Mouse (Mus musculus) ES-E14 (cell line): ENCODE results near the gene Rcbtb2. TPM values are rescaled to one million over a fixed set of nuclear protein-coding genes. Genes with fewer than 3 reads are reported as not detected.

Experiments
- DNase-seq: peaks from one replicate; pipeline ENCODE4 v3.0.0-alpha.2; 2013; ENCODE audit warnings: low read depth, low spot score
- H3K27ac ChIP-seq: 2 replicates; pipeline ENCODE4 v1.5.1; 2012; ENCODE audit warnings: low read depth, mild to moderate bottlenecking, low read length, moderate library complexity, mixed read lengths; ENCODE audit not compliant: poor library complexity, insufficient read depth, severe bottlenecking
- H3K36me3 ChIP-seq: 2 replicates; pipeline ENCODE4 v1.6.1; 2012; ENCODE audit warnings: mild to moderate bottlenecking, low read length, moderate library complexity, mixed read lengths; ENCODE audit not compliant: control insufficient read depth, poor library complexity, insufficient read depth, severe bottlenecking
- H3K4me1 ChIP-seq, 2 experiments: fragments of 150-350 bp in 1 of 2; sonication (generic) in 1 of 2; 2 replicates each; pipeline ENCODE4 v1.6.1; 2012; ENCODE audit warnings: low read length in 2 of 2, mild to moderate bottlenecking in 1 of 2, mixed read lengths in 1 of 2; ENCODE audit not compliant: control insufficient read depth in 2 of 2, insufficient read depth in 2 of 2, poor library complexity in 1 of 2
- H3K4me3 ChIP-seq, 2 experiments: fragments of 150-350 bp in 1 of 2; sonication (generic) in 1 of 2; 2 replicates each; pipeline ENCODE4 v1.5.1; 2012; ENCODE audit warnings: low read length in 2 of 2, low read depth in 1 of 2, mild to moderate bottlenecking in 1 of 2, mixed read lengths in 1 of 2; ENCODE audit not compliant: insufficient read depth in 1 of 2, poor library complexity in 1 of 2, severe bottlenecking in 1 of 2
- H3K9ac ChIP-seq: 2 replicates; pipeline ENCODE4 v1.6.1; 2012; ENCODE audit warnings: low read depth, mild to moderate bottlenecking, low read length, mixed read lengths; ENCODE audit not compliant: poor library complexity, insufficient read depth, severe bottlenecking
- H3K9me3 ChIP-seq: fragments of 150-350 bp; sonication (generic); 2 replicates; pipeline ENCODE4 v1.6.1; 2012; ENCODE audit warnings: low read depth, mild to moderate bottlenecking, low read length; ENCODE audit not compliant: control insufficient read depth, insufficient read depth
- CHD2 ChIP-seq: IDR thresholded peaks from 2 replicates; pipeline ENCODE4 v1.6.1; 2014; ENCODE audit warnings: mild to moderate bottlenecking, low read depth, low read length, inconsistent platforms
- HCFC1 ChIP-seq: IDR thresholded peaks from 2 replicates; pipeline ENCODE4 v1.6.1; 2012; ENCODE audit warnings: low read length, inconsistent platforms, borderline replicate concordance; ENCODE audit not compliant: insufficient read depth
- MAFK ChIP-seq: IDR thresholded peaks from 2 replicates; pipeline ENCODE4 v1.6.1; 2014; ENCODE audit warnings: mild to moderate bottlenecking, low read depth, low read length, inconsistent platforms; ENCODE audit not compliant: insufficient read depth
- ZC3H11A ChIP-seq: IDR thresholded peaks from 2 replicates; pipeline ENCODE4 v1.6.1; 2012; ENCODE audit warnings: low read depth, mild to moderate bottlenecking, inconsistent platforms, low read length, borderline replicate concordance
- ZNF384 ChIP-seq: IDR thresholded peaks from 2 replicates; pipeline ENCODE4 v1.6.1; 2012; ENCODE audit warnings: low read depth, low read length, inconsistent platforms
- in situ Hi-C, 2 experiments: fragments of 600-800 bp; cut with MboI; formaldehyde crosslinking; loops; one replicate each; pipeline ENCODE4 v1.15.1; 2025; ENCODE audit warnings: low sequenced_read_pairs in 2 of 2, inconsistent platforms in 1 of 2; ENCODE audit not compliant: unreplicated experiment in 2 of 2
- total RNA-seq: library from RNA; depleted of rRNA; stranded (reverse); fragments of 300-350 nt; gene quantifications from 2 replicates; pipeline ENCODE4 v1.2.3, GENCODE M21; 2012

Gene Rcbtb2
- total RNA-seq, 1 experiment: 11.2 TPM

DNA sequence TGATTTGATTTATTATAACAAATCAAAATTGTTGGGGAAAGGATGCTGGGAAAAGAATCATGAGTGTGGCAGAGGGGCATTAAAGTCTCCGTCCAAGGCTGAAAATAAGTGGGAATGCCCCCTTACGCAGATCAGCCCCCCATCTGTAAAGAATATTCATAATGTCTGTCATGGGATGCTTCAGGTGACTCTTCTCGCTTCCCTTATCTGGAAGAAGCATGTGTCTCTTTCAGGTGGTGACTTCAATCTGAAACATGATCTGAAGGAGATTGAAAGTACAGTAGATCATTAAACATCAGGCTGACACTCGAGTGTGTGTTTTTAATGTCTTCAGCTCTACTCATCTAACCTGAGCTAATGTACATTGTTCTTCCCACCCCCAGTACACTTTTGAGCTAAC lies 22.7 kb downstream of the Rcbtb2 start:
- no peak overlapping the region for H3K4me3 ChIP-seq
- no peak overlapping the region for H3K9ac ChIP-seq
- DNase-seq: no peak
- TF ChIP-seq ZC3H11A (no peak), CHD2 (no peak), ZNF384 (no peak), HCFC1 (no peak), MAFK (no peak)
- H3K4me1 ChIP-seq: no peaks in the 10 kb centered on the region
- H3K27ac ChIP-seq: no peak overlapping the region
- no peaks in the 10 kb centered on the region for H3K9me3 ChIP-seq
- H3K36me3 ChIP-seq: no peaks in the 10 kb centered on the region
- in situ Hi-C loops: no loop called here

DNA sequence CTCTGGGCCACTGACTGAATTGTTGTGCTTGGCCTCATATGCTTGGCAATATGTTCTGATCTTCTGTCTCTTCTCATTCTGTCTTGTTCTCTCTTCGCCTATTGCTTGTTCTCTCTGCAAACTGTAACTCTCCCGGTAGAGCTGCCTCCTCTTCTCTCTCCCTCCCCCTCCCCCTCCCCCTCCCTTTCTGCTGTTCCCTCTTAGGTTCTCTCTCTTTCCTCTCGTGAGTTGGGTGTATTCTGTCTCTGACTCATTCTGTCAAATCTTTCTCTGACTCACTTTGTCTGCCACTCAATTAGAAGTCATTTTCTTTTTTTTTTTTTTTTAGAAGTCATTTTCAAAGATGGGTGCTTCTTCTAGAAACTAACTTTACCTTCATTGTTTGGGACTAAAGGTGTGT lies 23.9 kb downstream of the Rcbtb2 start:
- Histone ChIP-seq H3K9me3 (no peaks in the 10 kb centered on the region), H3K4me3 (no peak overlapping the region), H3K9ac (no peak overlapping the region), H3K4me1 (no peaks in the 10 kb centered on the region), H3K27ac (no peak overlapping the region), H3K36me3 (no peaks in the 10 kb centered on the region)
- DNase-seq: no peak
- in situ Hi-C loops: no loop called here
- TF ChIP-seq MAFK: no peak
- no peak for TF ChIP-seq CHD2
- no peak for TF ChIP-seq HCFC1
- TF ChIP-seq ZC3H11A: no peak
- TF ChIP-seq ZNF384: no peak

DNA sequence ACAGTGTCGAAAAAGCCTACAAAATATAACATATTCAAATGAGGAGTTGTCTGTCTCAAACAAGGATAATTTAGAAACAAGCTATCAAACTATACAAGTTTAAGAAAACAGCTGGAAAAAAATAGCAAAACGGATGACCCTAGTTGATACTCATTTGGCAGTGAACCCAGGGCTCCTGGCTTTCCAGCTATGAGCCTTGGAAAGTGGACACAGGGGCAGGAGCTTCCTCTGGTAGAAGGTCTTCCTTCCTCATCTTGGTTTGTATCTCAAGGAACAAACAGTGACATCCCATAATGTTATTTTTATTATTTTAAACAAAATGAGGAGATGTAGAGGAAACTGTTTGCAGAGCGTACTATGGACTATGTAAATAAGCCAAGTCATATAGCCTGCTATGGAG lies 25.3 kb downstream of the Rcbtb2 start:
- Histone ChIP-seq H3K36me3 (no peaks in the 10 kb centered on the region), H3K9ac (no peak overlapping the region), H3K27ac (no peak overlapping the region), H3K4me3 (no peak overlapping the region), H3K9me3 (no peaks in the 10 kb centered on the region), H3K4me1 (no peaks in the 10 kb centered on the region)
- TF ChIP-seq ZNF384: no peak
- no peak for TF ChIP-seq MAFK
- TF ChIP-seq ZC3H11A: no peak
- no peak for TF ChIP-seq CHD2
- no peak for TF ChIP-seq HCFC1
- no peak for DNase-seq
- in situ Hi-C loops: no loop called here

DNA sequence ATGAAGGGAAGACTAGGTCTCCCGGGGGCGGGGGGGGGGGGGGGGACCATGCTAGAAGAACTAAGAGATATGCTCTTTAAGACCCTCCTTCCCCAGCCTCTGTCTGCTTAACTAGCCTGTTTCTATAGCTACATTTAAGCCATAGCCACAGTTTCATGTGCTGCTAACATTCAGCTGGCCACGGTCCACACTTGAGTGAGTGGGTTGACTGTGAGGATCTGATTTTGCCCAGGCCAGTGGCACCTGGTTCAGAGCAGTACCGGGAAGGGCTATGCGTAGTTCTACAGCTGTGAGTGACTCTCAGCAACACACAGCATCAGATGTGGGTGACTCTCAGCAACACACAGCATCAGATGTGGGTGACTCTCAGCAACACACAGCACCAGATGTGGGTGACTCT lies 38.5 kb downstream of the Rcbtb2 start:
- TF ChIP-seq MAFK (no peak), ZC3H11A (no peak), CHD2 (no peak), ZNF384 (no peak), HCFC1 (no peak)
- DNase-seq: no peak
- H3K4me3 ChIP-seq: no peak overlapping the region
- no peak overlapping the region for H3K27ac ChIP-seq
- H3K9me3 ChIP-seq: no peaks in the 10 kb centered on the region
- no peak overlapping the region for H3K9ac ChIP-seq
- in situ Hi-C loops: no loop called here
- H3K36me3 ChIP-seq: peaks cover 3% of the 10 kb centered on the region; the same call in 1 of the 2 replicates
- H3K4me1 ChIP-seq: peaks cover 0 to 2% of the 10 kb centered on the region in 2 experiments; a peak in 1 of 4 replicates
